Comparison of ENCODE assay signal across 9 mouse cellular contexts in the genomic region with DNA sequence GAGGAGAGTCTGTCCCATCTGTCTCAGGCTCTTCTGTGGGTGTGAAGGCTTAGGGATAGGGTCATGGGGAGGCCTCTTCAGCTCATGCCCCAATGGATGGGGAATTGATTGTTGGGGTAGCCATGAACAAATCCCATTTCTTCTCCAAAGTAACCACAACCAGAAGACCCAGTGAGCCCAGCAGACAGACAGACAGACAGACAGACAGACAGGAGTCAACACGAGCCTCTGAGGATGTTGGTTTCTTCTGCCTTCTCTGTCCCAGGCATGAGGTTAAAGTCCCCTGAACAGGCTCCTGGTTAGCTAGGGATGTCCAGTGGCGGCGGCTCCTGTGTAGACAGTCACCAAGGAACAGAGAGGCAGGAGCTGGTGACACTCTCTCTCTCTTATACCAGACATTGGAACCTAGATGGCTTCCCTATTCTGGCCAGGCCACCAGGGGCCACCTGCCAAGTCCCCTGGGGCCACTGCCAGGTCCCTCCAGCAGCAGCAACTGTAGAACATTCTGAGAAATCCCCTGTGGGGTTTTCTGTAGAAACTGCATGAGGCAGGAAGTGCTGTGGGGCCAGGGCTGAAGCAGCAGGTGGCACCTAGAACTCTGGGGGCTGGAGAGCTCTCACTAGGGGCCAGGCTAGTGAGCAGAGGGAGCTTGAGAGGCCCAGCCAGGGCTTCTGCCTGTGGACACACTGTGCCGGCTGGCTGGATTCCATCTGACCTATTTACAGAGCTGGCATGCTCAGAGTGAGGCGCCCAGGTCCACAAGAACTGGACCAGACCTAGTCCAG. TPM values are rescaled to one million over a fixed set of nuclear protein-coding genes. Genes with fewer than 3 reads are reported as not detected.
DNase-seq lines count a peak whose midpoint lies in the region; ATAC-seq and TF ChIP-seq lines count a peak whose summit lies in the region.
"Had no signal": no experiment of that assay in that cellular context is flagged by ENCODE, and none has a peak within 500 bp of the region (broad histone marks: within the 10 kb centered on the region; RNA-seq: fewer than 3 reads in every experiment).

No protein-coding gene starts in this region.

- 0 out of 2 replicates have a peak, but pooled peaks cover 10% of the 10 kb centered on the region for H3K27me3 ChIP-seq in lung, embryonic 14.5 days (ENCODE audit: insufficient read depth, low read length)

- ATAC-seq in frontal cortex, adult (ENCODE audit: low TSS enrichment), result peak; percentile 50; the same call in 1 of the 2 replicates
- 0 out of 2 replicates have a peak, but pooled peaks have one; percentile 18 for ATAC-seq in lung, embryonic 14.5 days (ENCODE audit: insufficient read depth)

- peak overlapping the region; percentile 92 for H3K27ac ChIP-seq in lung, embryonic 14.5 days (ENCODE audit: low read depth)
- H3K27ac ChIP-seq: midbrain, embryonic 12.5 days had no signal

- no peak overlapping the region for H3K4me2 ChIP-seq in lung, embryonic 14.5 days

- no peak for TF ChIP-seq CTCF in lung, embryonic 14.5 days (IDR thresholded peaks at IDR 0.05; ENCODE audit: low read depth)

- WGBS in lung, embryonic 14.5 days, result 62% methylated on average over 5 of the region's 5 CpGs

- no peak overlapping the region for H3K4me3 ChIP-seq in lung, embryonic 14.5 days (ENCODE audit: low read depth, low read length)
- H3K4me3 ChIP-seq: midbrain, embryonic 12.5 days had no signal

- H3K36me3 ChIP-seq in lung, embryonic 14.5 days (ENCODE audit: insufficient read depth), result no peaks in the 10 kb centered on the region
- H3K36me3 ChIP-seq: midbrain, embryonic 12.5 days had no signal

- H3K4me1 ChIP-seq in lung, embryonic 14.5 days (ENCODE audit: insufficient read depth), result peaks cover 26% of the 10 kb centered on the region

- H3K9ac ChIP-seq in lung, embryonic 14.5 days, result 0 out of 2 replicates have a peak overlapping the region, but pooled peaks have one; percentile 4
- H3K9ac ChIP-seq: midbrain, embryonic 12.5 days had no signal

- no peak for DNase-seq in frontal cortex, postnatal 25 days (ENCODE audit: low spot score in 2 of 2)
- DNase-seq in adrenal gland, postnatal 14 days, result peak; percentile 80
- DNase-seq in heart, adult 11 months, result peak; percentile 97
- peak; percentile 80 to 81 for DNase-seq in kidney, adult 8-10 months
- peak; percentile 56 for DNase-seq in lung, embryonic 14.5 days
- DNase-seq in spleen, postnatal 10 days (ENCODE audit: low spot score in 2 of 2), result peak; percentile 27 to 76
- DNase-seq in ovary, postnatal 14 days (ENCODE audit: low spot score), result no peak

- H3K9me3 ChIP-seq in lung, embryonic 14.5 days (ENCODE audit: low read depth, low read length), result no peaks in the 10 kb centered on the region

RNA-seq across cellular contexts. Expression of a gene that starts 47.6 kb away (rescaled TPM):
- 105 and 156 TPM in 2 replicates for total RNA-seq in adrenal gland, postnatal 14 days (2021)
- polyA plus RNA-seq in lung, embryonic 14.5 days (2014; fragmentation: Nextera tagmentation; extraction: Ambion mirVana), result 13.1 and 13.8 TPM in 2 replicates

Comparison
In these comparisons a context has a peak if more than half of its experiments do, and no peak if none do; other contexts are left out.
1. DNase-seq: peak in adrenal gland, postnatal 14 days (single experiment), heart, adult 11 months (single experiment), kidney, adult 8-10 months (2 of 2), lung, embryonic 14.5 days (single experiment) and spleen, postnatal 10 days (2 of 2); none in frontal cortex, postnatal 25 days (0 of 2) and ovary, postnatal 14 days (single experiment).